Mouse (Mus musculus): Measurements from ENCODE around the gene Nkrf. TPM values are rescaled to one million over a fixed set of nuclear protein-coding genes. Genes with fewer than 3 reads are reported as not detected.

The Nkrf gene
- total RNA-seq, 1 experiment from 2014 or later = 10.0 TPM

- peak; percentile 74 for DNase-seq
Observed at GRCm38 (mm10) chrX:36863766-36864608, 38.7 kb downstream of the Nkrf start.

- no peak for DNase-seq
Observed at GRCm38 (mm10) chrX:36852631-36853030, 50.1 kb downstream of the Nkrf start.

GRCm38 (mm10) chrX:36847152-36847551 lies 55.5 kb downstream of the Nkrf start:
- DNase-seq = no peak

- DNase-seq = peak; percentile 33
Observed at GRCm38 (mm10) chrX:36843346-36843990, 59.2 kb downstream of the Nkrf start.

- DNase-seq = no peak
Observed at GRCm38 (mm10) chrX:36841698-36842097, 61.0 kb downstream of the Nkrf start.

GRCm38 (mm10) chrX:36839391-36839790 lies 63.3 kb downstream of the Nkrf start:
- no peak for DNase-seq

Other genes with a start within 250 kb of the Nkrf start
- 1.7 and 2.0 TPM in 2 replicates for gene Slc25a43, start 159.2 kb downstream of the Nkrf start, total RNA-seq (2021)
- gene Slc25a5, start 107.2 kb downstream of the Nkrf start, total RNA-seq (2021) = 414 and 427 TPM in 2 replicates
- 57.2 and 72.4 TPM in 2 replicates for gene Ube2a, start 29.0 kb downstream of the Nkrf start, total RNA-seq (2021)
- 44.0 and 51.7 TPM in 2 replicates for gene C330007P06Rik, start 28.8 kb downstream of the Nkrf start, total RNA-seq (2021)
- 15.7 and 23.0 TPM in 2 replicates for gene Sept6, start 88.9 kb upstream of the Nkrf start, total RNA-seq (2021)
- gene Sowahd, start 145.9 kb upstream of the Nkrf start, total RNA-seq (2021) = not detected in 2 replicates
- gene Rpl39, start 182.5 kb upstream of the Nkrf start, total RNA-seq (2021) = 532 and 613 TPM in 2 replicates
- 18.1 and 21.2 TPM in 2 replicates for gene Upf3b, start 207.4 kb upstream of the Nkrf start, total RNA-seq (2021)
- gene Nkap, start 223.9 kb upstream of the Nkrf start, total RNA-seq (2021) = 17.5 and 19.4 TPM in 2 replicates